Mouse (Mus musculus): ENCODE results near the gene Rpl13.
"Not testable (repeated sequence)": the region's sequence is repeated elsewhere in the genome, so short reads cannot be mapped to it uniquely, and the experiment has no call there.

Rpl13 gene

DNA sequence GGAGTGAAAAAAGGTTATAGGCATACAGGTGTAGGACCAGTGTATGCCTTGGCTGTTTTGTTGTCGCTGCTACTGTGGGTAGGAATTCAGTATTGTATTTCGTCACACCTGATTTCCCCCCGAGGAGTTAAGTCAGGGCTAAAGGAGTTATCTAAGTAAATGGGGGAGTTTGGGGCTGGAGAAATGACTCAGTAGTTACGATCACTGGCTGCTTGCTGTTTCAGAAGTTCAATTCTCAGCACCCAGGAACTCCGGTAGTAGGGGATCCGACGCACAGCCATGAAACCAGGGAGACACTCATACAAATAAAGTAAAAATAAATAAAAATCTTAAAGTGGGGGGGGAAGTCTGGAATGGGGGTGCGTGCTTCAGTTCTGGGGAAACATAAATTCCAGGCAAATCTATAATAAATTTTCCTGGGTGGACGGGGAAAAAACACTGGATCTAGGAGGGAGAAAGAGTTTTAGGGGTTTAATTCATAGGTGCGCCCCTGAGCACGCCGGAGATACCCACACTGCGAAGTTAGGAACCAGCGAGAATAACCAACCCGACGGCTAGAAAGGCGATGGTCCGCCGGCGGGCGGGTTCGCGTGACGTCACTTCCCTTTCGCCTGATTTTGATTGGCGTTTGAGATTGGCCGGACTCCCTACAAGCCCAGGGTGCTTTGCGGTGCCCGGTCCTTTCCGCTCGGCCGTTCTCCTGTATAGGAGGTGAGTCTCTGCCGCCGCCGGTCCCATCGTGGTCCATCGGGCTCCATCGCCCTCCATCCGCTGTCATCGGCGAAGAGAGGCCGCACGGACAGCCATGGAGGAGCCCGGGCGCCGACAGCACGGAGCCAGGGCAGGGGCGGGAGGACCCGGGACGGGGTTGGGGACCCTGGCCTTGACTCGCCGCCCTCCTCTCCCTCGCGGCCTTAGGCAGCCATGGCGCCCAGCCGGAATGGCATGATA lies at the start of gene Rpl13:
Gene Rpl13, plus strand, starts transcription at position 616 of the 951 bp plus-strand sequence.
- DNase-seq (ENCODE audit: low read depth, low spot score), result peak; percentile 97

DNA sequence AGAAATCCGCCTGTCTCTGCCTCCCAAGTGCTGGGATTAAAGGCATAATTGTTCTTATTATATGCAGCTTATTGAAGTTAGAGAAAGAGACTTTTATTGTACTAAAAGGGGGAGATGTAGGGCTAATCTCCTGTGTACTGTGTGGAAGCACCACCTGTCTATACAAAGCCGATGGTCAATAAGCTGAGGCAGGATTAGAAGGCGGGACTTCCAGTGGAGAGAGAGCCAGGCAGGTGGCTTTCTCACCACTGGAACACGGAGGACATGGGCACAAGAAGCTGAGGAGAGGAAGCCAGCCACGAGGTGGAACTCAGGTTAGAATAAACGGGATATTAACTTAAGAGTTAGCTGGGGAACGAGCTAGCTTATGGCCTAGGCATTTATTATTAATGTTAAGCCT lies 39.4 kb upstream of the Rpl13 start, which contains the start of gene Spg7:
Gene Spg7, plus strand, starts transcription at position 222 of the 400 bp plus-strand sequence.
- DNase-seq (ENCODE audit: low read depth, low spot score), result no peak

DNA sequence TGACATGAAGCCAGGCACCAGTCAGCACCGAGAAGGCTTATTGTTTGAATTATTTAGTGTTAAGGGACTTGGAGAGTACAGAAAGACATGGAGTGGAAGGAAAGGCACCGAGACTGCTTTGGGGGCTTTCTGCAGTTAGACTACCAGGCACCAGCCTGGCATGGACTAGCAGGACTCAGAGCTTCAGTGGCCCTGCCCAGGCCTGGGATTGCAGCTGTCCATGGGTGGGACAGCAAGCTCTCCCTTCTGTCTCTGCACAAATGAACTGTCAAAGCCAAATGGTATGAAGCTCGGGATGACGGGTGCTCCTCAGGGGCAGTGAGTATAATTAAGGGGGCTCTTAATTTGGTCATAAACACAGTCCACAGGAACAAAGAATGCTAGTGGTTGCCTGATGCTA lies 38.1 kb upstream of the Rpl13 start:
- DNase-seq (ENCODE audit: low read depth, low spot score), result no peak

DNA sequence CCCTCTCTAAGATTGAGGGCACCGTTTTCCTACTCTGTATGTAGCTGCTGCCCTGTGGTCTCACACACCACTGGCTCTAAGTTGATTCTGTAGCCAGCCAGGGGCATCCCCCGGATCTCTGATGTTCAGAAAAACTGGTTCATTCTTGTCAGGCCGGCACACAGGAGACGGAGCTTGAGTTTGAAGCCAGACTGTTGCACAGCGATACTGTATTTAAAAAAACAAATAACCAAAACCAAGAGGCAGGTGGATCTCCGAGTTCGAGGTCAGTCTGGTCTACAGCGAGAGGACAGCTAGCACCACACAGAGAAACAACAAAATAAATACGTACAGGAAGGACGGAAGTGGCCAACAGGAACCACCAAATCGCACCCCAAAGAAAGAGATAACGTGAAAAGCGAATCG lies 37.3 kb upstream of the Rpl13 start:
- DNase-seq (ENCODE audit: low read depth, low spot score), result peak; percentile 55

DNA sequence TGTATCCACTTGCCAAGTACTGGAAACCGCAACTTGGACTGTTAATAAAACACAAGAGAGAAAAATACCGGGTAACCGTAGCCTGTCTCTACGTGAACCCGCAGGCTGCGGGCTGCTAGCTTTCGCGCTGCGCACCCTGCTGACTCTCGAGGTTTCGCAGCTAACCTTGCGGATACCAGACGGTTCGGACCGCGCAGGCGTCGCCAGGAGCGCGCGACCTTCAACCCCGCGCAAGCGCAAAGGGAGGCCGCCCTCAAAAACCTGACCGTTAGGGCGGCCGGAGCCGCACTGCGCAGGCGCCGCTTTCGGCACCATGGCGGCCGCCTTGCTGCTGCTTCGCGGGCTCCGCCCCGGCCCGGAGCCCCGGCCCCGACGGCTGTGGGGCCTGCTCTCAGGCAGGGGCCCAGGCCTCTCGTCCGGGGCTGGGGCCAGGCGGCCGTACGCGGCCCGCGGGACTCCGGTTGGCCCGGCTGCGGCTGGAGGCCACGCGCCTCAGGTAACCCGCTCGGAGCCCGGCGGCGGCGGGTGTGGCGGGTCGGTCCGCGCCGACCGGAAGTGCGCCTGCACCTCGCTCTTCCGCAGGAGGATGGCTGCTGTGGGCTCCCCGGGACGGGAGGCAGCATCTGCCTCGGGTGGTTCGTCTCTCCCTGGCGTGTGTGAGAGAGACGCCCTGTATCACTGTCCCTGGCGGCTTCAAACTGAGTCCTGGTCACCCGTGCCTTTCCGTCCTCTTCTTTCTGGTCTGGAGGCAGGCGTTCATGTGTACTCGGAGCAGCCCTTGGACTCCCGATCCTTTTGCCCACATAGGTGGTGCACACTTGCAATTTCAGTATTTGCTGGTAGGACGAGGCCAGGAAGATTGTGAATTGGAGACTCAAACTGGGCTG lies 36.7 kb upstream of the Rpl13 start:
- peak; percentile 98 for DNase-seq (ENCODE audit: low read depth, low spot score)

DNA sequence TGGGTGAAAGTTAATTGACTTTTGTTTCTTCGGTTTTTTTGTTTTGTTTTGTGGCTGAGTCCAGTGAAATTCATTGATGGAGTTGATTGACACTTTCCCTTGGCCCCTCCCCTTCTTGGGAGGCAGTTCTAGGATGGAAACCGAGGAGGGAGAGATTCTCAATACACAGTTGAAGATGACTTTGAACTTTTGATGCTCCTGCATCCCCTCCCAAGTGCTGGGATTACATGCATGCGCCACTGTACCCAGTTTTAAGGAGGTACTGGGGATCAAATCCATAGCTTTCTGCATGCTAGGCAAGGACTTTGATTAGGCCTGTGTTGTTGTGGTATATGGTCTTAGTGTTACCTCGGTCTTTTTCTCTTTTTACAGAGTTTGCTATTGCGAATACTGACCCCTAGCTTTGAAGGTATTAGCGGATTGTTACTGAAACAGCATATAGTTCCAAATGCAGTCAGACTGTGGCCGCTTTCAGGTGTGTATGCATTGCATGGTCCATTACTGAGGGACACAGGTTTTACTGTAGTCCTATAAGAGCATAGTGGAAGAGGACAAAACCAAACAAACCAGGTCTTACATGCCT lies 36.0 kb upstream of the Rpl13 start:
- peak; percentile 66 for DNase-seq (ENCODE audit: low read depth, low spot score)

DNA sequence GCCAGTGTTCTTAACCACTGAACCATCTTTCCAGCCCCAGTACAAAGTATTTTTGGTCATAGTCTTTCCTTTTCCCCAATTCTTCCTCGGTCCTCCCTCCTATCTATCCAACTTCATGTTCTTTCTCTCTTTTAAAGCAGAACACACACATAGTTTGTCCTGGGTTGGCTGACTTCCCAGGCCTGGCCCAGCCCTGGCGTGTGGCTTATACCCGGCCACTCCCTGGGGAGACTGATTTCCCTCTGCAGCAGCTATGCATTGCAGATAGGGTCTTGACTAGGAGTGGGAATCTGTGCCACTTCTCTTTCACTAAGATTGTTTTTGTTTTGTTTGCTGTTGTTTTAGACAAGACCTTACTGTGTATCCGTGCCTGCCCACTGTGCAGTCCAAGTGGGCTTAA lies 31.0 kb upstream of the Rpl13 start:
- no peak for DNase-seq (ENCODE audit: low read depth, low spot score)

DNA sequence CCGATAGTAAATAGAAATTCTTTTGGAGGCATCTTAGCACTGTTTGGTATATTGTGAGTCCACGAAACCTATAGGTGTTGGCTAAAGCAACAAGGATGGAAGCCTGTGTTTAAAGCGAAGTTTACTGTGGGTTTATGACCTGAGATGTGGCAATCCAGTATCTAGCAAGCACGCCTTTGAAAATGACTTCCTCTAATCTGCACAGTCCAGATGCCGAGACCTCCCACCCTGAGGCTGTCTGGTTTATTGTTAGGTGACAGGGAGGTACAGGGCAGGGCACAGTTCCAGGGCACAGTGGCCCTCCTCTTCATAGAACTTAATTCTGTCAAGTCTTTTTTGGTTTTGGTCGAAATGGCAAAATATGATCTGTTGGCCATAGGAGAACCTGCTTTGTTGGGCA lies 24.9 kb upstream of the Rpl13 start:
- no peak for DNase-seq (ENCODE audit: low read depth, low spot score)

DNA sequence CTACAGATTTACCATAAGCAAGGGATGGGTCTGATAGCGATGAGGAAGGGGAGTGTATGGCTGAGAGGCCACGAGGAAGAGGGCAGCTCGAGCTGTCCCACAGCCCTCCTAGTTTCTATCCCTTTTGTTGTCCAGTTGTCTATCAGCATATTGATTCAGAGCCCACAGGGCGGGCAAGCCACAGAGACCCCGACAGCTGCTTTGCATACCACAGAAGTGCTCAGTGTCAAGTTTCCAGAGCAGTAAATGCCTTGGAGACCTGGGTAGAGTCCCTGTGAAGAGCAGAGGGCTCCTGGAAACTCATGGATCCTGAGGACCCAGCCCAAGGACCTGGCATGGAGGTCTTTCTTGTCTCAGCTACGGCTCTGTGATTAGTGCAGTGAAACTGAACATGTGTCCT lies 19.2 kb upstream of the Rpl13 start:
- DNase-seq (ENCODE audit: low read depth, low spot score), result no peak

DNA sequence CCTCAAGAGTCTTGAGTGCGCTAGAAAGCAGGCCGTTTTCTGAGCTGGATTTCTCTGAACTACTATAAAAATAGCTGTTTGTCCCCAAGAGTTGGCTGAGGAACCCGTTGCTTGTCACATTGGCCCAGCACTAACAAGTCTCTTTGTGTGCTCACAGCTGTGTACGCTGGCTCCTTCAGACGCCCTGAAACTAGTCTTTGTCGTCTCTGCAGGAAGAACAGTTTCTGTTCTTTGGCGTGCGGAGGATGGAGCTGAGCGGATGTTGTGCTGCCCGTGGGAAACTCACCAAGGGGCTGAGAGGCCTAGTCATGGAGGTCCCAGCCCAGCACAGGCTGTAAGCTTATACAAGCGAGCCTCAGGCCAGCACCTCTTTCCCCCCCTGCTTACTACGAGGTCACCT lies 18.5 kb upstream of the Rpl13 start:
- no peak for DNase-seq (ENCODE audit: low read depth, low spot score)

DNA sequence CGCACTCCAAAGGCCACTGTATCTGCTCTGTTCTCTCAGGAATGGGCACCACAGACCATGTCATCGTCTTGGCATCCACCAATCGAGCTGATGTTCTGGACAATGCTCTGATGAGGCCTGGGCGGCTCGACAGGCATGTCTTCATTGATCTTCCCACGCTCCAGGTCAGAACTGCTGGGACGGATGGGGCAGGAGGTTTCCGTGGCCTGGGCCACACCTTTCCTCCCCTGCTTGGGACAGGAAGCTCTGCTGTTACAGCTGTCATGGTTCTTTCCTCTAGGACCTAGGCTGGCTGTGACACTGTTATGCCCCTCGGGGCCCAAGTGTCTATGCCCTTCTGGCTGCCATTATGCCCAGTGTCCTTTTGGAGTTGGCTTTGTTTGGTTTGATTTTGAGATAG lies 14.9 kb upstream of the Rpl13 start:
- DNase-seq (ENCODE audit: low read depth, low spot score), result no peak

DNA sequence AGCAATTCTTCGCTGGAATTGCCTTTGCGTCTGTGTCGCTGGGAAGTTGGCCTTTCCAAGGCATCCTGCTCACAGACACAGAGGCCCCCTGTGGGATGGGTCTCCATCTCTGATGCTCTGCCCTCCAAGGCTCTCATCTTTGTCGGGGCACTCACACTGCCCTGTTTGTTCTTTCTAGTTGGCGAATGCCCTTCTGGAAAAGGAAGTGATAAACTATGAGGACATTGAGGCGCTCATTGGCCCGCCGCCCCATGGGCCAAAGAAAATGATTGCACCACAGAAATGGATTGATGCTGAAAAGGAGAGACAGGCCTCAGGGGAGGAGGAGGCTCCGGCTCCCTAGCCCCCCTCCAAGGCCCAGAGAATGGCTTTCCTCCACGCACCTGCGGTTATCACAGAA lies 4.9 kb upstream of the Rpl13 start:
- no peak for DNase-seq (ENCODE audit: low read depth, low spot score)

DNA sequence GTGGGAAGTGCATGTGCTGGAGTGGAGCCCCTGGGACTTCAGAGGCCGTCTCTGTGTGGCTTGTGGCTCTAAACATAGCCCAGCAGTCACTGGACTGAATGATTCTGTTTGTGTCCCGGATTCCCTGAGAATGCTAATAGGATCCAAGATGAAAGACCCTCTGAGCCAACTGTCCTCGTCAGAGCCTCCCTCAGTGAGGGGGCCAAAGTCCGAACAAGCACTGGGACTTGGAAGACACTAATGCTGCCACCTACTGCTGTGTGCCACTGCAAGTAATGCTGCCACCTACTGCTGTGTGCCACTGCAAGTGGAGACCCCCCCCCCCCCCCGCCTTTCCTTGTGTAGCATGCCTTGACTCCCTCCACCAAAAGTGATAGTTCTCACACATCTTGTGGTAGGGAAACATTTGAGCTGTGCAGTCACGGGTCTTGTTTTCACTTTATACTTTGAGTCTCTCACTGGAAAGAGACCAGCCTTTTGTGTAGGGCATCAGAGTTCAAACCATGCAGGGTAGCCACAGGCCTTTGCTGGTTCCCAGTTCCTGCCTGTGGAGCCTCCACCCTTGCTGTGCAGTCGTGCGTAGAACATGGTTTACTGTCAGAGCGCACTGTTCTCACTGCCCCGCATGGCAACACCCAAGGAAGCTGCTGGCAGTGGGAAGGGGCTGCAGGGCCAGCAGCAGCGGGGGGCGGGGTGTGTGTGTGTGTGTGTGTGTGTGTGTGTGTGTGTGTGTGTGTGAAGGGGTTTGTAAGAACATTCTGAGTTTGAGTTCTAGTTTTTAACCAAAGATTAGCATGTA lies 4.2 kb upstream of the Rpl13 start:
- no peak for DNase-seq (ENCODE audit: low read depth, low spot score)

DNA sequence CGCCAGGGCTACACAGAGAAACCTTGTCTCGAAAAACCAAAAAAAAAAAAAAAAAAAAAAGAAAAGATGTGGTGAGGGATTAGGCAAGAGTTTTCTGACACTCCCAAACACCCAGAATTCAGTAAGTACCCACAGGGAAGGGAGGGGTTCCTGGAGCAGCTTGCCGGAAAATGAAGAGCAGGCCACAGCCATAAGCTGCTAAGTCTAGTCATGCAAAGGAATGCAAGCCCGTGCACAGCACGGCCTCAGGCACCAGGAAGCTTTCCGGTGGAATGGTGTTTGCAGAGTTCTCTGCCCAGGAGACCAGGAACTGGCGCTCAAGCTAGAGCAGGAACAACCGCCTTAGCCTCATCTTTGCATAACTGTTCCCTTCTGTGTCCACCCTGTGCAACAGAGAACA lies 1.9 kb upstream of the Rpl13 start:
- DNase-seq (ENCODE audit: low read depth, low spot score), result peak; percentile 69

DNA sequence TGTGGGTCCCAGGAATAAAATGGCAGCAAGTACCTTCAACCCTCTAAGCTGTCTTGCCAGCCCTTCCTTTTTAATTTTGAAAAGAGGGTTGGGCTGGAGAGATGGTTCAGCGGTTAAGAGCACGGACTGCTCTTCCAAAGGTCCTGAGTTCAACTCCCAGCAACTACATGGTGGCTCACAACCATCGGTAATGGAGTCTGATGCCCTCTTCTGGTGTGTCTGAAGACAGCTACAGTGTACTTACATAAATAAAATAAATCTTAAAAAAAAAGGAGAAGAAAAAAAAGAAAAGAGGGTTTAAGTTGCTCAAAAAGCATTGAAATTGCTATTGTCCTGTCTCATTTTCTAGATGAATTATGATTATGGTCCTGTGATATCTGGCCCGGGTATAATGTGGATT lies 906 bp upstream of the Rpl13 start:
- DNase-seq (ENCODE audit: low read depth, low spot score), result no peak

DNA sequence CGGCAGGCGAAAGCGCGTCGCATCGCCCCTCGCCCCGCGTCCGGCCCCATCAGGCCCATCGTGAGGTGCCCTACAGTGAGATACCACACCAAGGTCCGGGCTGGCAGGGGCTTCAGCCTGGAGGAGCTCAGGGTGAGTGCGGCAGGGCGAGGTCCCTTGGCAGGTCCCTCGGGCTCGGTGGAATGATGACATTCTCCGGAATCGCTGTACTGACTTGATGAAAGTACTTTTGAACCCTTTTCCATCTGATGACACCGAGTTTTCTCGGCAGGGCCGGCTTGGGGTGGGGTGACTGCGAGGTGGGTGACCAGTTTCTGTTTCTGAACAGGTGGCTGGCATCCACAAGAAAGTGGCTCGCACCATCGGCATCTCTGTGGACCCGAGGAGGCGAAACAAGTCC lies 705 bp downstream of the Rpl13 start:
- not testable (repeated sequence) for DNase-seq (ENCODE audit: low read depth, low spot score)

DNA sequence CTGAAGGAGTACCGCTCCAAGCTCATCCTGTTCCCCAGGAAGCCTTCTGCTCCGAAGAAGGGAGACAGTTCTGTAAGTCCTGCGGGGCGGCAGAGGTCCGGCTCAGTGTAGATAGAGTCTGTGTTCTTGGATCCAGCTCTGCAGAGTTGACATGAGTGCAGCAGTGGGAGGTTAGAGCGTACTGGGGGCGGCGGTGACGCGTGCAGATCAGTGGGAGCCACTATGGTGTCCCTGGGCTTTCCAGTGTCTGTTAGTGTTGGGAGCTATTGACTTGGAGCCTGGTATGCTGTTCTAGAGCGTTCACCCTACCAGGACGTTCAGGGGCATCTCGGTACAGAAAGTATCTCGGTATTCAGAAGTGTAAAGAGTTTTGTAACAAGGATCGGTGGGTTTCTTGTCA lies 1.1 kb downstream of the Rpl13 start:
- no peak for DNase-seq (ENCODE audit: low read depth, low spot score)

DNA sequence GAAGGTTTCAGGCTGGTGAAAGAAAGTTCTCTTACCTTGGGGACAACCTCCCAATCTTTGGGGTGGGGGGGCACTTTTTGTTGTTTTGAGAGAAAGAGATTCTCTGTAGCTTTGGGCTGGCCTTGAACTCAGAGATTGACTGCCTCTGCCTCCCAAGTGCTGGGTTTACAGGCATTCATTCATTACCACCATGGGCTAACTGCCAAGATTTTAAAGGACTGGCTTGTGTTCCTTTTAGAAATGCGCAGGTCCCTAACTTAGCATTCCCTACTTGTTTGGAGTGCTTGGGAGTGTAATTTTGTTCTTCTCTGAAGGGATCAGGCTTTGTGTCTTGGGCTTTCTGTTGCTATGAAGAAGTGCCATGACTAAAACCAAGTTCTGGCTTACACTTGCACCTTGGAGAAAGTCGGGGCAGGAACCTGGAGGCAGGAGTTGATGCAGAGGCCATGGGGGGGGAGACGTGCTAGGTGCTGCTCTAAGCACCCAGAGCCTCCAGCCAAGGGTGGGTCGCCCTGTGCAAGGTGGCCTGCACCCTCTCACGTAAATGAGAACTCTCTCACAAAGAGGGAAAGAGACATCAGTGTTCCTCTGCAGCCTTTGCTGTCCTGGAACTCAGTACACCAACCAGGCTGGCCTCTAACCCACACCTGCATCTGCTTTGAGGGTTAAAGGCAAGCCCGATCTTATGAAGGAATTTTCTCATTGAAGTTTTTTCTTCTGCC lies 2.1 kb downstream of the Rpl13 start:
- no peak for DNase-seq (ENCODE audit: low read depth, low spot score)

DNA sequence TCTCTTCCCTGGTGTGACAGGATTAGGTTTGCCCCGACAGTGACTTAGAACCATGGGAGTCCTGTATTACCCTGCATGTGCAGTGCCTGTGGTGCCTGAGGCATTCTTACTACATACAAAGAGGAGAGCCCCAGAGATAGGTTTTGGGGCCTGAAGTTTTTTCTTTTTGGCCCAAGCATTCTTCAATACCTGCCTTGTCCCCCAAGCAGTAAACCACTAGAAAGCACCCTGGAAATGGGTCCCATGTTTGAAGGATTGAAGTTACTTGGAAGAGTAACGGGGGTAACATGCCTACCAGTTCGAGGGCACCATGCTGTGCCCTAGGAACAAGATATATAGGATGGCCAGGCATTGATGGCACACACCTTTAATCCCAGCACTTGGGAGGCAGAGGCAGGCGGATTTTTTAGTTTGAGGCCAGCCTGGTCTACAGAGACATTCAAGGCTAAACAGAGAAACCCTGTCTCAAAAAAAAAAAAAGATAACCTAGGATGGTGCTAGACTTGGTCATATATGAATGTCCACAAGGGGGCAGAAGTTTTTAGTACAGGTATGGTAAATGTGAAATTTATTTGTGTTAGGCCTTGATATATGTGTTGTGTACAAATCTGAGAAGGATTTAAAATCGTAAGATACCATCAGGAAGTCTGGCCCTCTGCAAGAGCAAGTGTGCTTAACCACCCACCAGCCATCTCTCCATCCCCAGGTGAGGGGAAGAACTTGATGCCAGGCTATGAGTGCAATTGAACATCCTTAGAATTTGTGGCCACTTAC lies 3.6 kb downstream of the Rpl13 start:
- peak; percentile 80 for DNase-seq (ENCODE audit: low read depth, low spot score)

DNA sequence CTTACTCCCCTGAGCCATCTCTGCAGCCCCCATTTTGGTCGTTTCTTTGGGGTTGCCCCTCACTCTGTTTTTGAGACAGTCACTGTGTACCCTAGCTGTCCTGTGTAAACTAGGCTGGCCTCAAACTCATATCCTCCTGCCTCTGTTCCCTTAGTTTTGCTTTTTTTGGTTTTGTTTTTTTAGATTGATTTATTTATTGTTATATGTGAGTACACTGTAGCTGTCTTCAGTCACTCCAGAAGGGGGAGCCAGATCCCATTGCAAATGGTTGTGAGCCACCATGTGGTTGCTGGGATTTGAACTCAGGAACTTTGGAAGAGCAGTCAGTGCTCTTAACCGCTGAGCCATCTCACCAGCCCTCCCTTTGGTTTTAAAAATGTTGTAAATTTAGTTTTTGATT lies 4.4 kb downstream of the Rpl13 start:
- peak; percentile 55 for DNase-seq (ENCODE audit: low read depth, low spot score)
